Mouse (Mus musculus) natural killer cell, adult 2 months (primary cell): ENCODE data around the gene Maml3.
A peak's percentile ranks its signal among the peaks of the same experiment; 100 is the strongest.

Experiments
- DNase-seq, 2 experiments: peaks; one replicate each; pipeline ENCODE4 v3.0.0; 2022; ENCODE audit warnings: low spot score in 2 of 2

The Maml3 gene

DNA sequence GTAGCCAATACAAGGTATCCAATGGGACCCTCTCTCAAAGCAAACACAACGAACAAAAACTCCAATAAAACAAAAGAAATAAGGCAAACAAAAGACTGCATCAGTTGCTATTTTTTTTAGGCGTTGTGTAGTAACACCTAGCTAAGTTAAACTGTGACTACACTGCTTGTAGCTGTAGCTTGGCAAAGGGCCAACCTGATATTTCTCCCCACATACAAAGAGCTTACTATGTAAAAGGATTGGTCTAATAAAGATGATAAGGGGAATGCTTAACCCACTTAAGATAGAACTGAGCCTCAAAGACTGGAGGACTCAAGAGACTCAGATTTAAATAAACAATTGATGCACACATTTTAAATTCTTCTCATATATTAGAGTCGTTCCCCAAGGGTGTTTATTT lies 230.6 kb downstream of the Maml3 start:
- no peak for DNase-seq

GRCm38 (mm10) chr3:51872771-51873170 lies 232.1 kb downstream of the Maml3 start:
- DNase-seq: no peak

DNA sequence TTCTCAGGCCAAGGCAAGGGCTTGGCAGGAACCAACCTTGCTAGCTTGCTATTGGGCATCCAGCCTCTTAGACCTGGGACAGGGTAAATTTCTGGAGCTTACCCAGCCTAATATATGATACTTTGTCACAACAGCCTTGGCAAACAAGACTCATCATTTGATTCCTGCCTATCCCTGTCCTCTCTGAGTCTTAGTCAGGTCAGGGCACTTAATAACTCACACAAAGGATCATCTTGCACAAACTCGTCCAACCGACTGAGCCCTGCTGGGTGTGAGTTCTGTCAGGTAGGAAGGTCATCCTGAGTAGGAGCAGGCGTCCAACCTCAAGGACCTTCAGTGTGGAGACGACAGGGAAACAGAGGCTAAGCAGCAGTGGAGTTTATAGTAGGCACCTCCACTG lies 233.5 kb downstream of the Maml3 start:
- no peak for DNase-seq

DNA sequence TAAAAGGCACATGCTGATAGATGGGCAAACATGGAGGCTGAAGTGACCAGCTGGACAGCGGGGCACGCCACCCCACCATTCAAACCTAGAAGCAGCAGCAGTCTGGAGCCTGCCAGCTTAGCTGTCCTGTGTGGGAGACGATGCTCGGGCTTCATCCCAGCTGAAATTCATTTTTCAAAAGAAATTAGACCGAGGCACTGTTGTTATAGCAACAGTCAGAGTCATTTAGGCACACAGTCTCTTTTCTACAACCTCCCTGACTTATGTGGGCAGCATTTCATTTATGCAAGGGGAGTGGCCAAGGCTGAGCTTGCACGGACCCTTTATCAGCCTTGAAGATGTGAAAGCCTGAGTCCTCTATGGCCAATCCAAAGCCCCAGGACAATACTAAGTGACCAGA lies 234.9 kb downstream of the Maml3 start:
- DNase-seq: no peak

DNA sequence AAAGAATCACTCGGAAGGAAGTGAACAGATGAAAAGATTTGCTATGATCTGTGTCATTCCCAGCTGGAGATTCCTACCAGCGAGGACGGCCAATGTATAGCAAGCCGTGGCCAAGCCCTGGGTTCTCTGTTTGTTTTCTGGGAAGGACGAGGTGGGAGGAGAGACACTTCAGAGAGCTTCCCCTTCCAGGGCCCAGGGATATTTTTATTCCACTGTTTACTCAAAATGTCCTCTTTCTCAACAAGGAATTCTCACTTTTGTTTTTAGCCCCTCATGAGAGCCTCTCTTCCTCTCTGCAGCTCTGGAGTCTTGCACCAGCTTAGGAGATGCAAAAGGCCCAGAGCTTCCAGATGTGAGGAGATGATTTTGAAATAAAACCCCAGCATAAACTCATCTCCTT lies 236.0 kb downstream of the Maml3 start:
- DNase-seq: no peak

DNA sequence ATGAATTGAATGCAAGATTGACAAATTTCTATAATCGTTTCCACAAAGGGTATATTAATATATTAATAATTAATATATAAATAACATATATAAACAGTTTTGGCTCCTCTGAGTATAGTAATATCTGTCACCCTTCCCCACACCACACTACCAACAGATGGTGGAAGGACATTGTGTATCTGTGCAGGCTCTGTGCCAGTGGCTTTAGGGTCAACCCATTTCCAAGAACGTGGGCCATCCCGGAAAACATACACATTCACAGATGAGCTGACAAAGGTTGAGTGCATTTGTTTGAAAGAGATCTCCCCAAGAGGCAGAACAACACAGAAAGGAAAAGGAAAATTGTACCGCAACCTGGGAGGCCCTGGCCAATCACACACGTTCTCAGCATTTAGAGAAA lies 238.4 kb downstream of the Maml3 start:
- DNase-seq: no peak

DNA sequence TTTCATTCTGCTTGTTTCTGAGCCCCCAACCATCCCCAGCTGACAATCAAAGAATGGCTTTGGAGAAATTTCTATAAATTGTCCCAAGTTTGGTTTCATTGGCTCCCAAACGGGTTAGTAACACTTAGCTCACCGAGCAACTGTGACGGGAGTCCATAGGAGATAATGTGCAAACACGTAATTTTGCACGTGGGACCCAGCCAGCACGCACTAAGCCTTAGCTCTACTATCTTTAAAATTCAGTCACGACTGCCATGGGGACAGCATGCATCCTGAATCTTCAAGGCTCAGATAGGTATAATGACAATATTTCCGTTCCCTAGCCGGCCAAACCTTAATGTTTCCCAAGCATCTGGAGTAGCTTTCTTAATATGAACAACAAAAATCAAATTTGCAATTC lies 243.2 kb downstream of the Maml3 start:
- DNase-seq: no peak

DNA sequence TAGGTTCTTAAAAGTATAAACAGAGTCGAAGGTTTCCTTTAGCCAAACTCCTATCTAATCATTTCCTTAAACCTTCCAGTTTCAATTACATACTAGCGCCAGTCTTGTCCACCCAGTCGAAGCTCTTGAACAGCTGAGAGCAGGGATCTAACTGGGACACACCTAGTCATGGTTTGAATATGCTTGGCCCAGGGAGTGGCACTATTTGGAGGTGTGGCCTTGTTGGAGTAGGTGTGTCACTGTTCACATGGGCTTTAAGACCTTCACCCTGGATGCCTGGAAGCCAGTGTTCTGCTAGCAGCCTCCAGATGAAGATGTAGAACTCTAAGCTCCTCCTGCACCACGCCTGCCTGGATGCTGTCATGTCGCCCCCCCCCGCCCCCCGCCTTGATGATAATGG lies 244.4 kb downstream of the Maml3 start:
- DNase-seq: no peak

- DNase-seq: no peak
Measured at GRCm38 (mm10) chr3:51859208-51859607, 245.7 kb downstream of the Maml3 start.

DNA sequence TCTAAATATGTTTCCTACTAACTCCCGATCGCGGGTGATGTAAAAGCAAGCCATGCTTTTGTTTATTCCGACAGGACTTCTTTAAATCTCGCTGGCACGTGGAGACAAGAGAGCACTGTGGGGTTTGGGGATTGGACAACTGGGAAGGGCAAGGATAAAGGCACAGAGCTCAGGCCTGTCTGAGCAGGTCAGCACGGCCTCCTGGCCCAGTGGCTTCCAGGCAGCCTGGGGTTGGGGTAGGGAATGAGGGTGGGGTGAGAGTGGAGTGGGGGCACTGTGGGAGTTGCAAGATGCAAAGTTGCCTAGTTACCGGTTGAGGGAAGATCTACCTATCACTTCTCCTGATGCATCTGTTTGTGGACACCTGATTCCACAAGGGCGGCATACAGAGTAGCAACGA lies 250.7 kb downstream of the Maml3 start:
- DNase-seq: no peak

DNA sequence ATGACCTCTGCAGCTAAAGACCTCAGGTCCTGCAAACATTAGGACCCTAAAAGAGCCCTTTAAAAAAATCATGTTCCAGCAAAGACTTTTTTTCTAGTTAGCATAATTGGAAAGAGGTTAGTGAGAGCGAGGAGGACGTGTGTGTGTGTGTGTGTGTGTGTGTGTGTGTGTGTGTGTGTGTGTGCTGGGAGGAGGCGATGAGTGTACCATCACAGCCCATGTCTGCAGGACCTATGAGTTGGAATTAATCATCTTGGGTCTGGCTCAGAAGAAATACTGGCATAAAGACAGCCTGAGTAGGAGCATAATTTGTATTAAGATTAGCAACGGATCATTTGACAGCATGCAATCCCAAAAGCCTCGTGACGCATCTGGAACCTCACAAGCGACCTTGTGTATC lies 251.3 kb downstream of the Maml3 start:
- DNase-seq: no peak

- no peak for DNase-seq
Measured at GRCm38 (mm10) chr3:51852692-51853091, 252.2 kb downstream of the Maml3 start.

- DNase-seq: no peak
Measured at GRCm38 (mm10) chr3:51851596-51851995, 253.3 kb downstream of the Maml3 start.

DNA sequence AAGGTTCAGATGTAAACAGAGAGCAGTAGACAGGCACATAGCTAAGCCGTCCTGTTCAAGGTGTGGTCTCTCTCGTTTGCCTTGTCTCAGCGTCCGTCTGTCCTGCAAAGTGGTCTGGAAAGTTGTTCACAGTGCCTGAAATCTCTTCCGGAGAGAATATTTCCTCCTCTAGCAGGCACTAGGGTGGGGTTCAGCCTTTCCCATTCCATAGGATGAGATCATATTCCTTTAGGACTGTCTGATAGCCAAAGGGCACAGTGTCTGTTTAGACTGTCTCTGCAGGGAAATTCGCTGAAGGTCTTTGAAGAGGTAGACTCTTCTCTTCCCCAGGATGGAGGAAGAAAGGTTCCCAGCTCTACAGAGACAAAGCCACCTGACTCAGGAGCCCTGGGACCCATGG lies 255.4 kb downstream of the Maml3 start:
- DNase-seq: no peak

DNA sequence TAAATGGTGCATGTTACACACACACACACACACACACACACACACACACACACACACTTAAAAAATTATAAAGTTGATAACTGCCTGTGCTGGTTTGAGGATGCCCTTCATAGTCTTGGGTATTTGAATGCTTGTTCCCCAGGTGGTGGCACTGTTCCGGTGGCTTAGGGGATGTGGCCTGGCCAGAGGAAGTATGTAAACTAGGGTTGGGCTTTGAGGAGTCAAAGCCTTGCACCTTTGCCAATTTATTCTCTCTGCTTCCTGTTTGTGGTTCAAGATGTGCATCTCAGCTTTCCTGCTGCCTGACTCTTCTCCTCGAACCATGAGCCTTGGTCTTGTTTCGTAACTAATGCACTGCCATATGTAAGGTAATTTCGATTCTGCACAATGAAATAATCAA lies 257.6 kb downstream of the Maml3 start:
- DNase-seq: peak; percentile 3 to 20

GRCm38 (mm10) chr3:51844255-51844654 lies 260.6 kb downstream of the Maml3 start:
- DNase-seq: no peak

DNA sequence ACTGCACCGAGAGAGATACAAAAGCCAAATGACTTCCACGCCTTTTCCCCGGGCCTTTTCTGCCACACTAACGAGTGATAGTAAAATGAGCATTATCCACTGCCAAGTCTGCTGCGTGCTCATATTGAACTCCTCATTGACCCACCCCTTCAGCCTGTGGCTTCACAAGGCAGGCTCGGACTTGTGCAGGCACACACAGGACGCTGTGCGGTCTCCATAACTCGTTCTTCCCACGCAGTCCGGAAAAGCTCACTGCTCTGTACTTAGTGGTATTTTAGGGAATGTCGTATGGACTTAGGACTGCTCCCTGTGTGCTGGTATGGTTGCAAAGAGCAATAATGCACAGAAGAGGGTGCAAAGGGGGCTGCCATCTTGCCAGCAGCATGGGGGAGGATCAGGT lies 262.7 kb downstream of the Maml3 start:
- no peak for DNase-seq

GRCm38 (mm10) chr3:51841598-51841997 lies 263.3 kb downstream of the Maml3 start:
- DNase-seq: no peak

GRCm38 (mm10) chr3:51841177-51841576 lies 263.7 kb downstream of the Maml3 start:
- no peak for DNase-seq

DNA sequence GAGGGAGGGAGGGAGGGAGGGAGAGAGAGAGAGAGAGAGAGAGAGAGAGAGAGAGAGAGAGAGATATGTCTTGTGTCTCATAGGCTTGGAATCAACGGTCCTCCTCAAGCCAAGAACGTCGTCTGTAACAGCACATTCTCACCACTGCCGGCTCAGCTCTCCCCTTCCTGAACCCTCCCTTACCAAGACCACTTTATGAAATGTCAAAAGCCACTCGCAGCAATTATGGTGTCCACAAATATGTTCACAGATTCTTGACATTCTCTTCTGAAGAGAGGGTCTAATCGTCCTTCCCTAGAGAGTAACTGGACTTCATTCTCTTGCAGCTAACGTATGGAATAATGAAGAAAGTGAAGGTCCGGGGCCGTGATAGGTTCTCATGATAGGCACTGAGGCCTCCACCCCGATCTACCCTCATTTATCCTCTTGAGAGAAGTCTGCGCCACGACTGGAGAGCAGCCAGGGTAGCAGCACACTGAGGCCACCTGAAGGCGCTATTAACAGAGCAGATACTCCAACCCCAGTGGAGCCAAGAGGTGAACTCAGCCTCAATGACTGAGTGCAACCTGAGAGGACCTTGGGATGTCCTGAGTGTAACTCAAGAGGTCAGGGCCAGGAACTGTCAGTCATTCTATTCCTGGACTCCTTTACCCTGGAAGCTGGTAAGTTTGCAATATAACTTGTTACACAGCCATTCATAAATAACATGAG lies 264.6 kb downstream of the Maml3 start:
- no peak for DNase-seq

- no peak for DNase-seq
Measured at GRCm38 (mm10) chr3:51839353-51839715, 265.5 kb downstream of the Maml3 start.

DNA sequence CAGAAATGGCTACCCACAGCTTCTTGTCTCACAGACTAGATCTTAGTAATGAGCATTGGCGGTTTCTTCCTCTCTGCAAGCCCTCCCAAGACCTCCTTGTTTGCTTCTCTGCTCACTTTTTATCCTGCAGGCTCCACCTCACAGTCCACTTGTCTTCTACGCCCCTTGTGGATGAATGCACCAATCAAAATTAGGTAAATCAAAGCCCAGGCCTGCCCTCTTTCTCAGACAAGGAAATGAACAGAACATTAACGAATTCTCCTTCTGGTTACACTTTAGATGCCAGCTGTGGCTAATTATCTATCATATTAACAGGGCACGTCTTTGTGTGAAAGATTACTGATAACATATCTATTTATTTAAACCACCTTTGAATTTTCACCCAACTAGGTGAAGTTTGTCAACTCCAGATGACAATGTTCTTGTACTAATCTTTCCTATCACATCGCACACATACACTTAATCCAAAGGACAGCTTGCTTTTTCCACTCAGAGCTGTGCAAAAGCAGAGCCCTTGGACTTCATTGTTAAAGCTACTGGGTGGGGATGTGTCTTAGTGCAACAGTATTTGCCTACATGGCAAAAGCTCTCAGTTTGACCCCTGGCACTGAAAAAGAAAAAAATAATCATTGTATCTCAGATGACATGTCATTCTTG lies 266.1 kb downstream of the Maml3 start:
- DNase-seq: no peak

GRCm38 (mm10) chr3:51832985-51833384 lies 271.9 kb downstream of the Maml3 start:
- DNase-seq: no peak
